Mouse (Mus musculus): ENCODE results near the gene Ccnk.

The Ccnk gene

DNA sequence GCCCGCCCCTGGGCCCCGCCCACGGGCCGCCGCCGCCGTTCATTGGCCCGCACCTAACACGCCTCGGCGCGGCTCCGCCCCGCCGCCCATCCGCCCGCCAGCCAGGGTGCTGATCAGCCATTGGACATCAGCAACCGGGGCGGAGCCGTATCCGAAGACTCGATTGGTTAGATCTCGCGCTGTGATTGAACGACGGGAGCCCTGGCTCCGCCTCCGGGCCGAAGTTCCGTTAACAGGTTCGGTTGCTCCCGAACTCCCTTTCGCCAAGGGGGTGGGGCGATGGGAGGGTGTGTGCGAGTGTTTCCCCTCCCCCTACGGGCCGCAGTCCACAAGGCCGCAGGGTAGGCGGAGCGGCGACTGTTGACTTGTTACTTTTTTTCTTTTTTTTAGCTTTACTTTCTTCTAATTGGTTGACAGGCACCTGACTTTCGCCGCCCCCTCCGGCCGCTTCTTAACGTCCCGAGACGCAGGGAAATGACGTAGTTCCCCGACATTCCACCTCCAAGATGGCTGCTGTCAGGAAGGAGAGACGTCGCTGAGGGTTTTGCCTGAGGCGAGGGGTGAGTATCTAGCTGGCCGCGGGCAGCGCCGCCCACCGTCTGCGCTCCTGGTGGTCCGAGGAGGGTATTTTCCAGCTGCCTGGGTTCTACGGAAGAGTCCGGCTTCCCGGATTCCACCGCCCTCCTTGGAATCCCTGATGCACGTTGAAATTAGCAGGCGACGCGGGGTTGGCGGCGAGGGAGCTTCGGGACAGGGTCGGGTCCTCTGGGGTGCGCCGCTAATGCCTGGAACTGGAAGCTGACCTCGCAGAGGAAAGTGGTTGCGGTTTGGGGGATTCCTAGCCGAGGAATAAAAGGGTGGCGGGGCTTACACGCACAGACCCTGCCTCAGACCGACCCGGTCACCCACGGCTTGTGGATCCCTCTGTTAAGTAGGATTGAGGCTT, at the start of gene Ccnk:
Gene Ccnk, plus strand, starts transcription at position 259 of the 946 bp plus-strand sequence.
- DNase-seq (ENCODE audit: low read depth, low spot score) = peak; percentile 98

DNA sequence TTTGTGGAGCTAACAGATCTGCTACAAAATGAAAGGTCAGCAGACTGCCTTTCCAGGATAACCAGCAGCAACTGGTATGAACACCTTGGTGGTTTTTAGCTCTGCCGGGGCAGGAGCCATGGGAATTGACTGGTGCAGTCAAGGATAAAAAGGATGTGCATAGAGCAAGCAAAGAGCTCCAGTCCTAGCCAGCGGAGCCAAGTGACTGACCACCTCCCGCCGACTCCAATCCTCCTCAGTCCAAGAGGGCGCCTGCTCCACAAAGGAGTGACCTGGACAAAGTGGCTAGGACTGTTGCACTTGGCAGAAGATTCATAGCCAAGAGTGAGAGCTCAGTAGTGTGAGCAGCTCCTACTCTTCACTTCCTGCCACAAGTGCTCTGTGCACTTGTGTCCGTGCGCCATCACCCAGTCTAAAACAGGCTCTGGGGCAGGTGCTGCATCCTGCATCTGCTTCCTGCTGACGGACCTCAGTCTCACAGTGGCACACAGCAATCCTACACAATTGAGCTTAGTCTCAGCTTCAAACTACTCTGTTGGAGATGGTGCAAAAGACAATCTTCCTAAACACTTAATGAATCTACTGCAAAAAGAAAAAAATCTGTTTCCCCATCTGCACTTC, 46.8 kb upstream of the Ccnk start:
- no peak for DNase-seq (ENCODE audit: low read depth, low spot score)

DNA sequence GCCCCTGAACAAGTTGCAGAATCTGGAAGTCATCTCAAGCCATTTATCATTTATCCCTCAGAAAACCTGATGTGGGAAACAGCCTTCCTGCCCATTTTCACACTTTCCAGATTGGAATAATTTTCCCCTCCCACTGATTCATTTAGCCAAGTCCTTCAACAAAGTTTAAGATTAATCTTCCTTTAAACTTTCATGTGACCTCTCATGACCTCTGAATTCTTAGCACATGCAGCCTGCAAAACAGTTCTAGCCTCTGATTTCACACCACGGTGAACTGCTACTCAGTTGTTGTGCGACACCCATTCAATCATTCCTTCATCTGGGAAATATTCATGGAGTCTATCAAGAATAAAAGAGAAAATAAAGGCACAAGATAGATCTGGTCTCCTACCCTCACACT, 46.2 kb upstream of the Ccnk start:
- DNase-seq (ENCODE audit: low read depth, low spot score) = no peak

DNA sequence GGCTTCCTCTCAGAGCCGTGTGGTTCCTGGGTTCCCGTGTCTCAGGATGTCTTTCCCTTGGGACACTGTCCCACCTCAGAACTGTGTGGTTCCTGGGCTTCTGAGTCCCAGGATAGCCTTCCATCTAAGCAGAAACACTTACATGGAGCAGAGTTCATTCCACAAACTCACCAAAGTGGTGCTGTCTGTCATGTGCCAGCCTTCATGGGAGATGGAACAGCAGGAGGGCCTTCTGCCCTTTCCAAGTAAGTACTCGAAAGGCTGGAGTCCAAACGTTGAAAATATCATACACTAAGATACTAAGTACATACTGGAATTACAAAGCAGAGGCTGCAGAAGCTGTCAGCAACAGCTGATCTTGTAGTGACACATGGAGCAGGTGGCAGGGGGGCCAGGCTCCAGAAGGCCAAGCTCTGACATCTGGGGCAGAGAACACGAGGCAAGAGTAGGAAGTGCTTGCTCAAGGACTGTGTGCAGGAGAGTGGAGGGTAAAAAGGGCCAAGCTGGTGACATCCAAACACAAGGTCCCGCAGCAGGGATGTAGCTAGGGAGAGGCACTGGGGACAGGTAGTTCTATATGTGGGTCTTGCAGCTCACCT, 43.7 kb upstream of the Ccnk start:
- no peak for DNase-seq (ENCODE audit: low read depth, low spot score)

DNA sequence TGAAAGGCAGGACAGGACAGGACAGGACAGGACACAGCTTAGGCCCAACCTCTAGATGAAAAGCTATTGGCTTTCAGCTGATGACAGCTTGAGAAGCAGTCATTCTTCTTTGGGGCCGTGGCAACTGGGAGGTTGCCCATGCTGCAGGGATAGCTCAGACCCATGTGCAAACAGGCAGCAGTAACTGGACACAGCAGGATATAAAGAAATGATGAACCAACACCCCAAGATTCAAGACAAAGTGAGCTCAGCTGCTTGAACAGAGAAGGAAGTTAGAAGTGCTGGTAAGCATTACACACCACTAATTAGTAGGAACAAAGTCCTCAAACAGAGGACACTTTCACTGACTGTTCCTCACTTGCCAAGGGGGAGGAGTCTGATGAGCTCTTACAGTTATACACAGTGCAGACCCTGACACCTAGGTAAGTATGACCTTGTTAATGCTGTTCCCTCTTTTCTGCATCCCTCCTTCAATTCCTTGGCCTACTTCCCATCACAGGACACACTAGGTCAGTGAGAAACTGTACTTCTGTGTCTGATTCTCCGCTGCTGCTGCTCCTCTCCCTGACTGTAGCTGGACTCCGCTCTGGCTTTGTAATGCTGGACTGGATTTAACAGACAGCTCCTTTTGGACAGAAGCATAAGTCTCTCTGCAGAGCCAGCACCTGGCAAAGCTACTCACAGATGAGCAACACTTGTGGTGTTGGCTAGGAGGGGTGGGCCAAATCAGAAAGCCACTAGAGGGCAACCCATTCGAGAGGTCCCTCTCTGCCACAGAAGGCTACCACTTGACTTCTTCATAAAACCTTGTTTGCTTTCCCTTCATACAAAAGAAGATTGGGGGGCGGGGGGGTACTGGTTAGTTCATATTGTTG, 35.5 kb upstream of the Ccnk start:
- no peak for DNase-seq (ENCODE audit: low read depth, low spot score)

DNA sequence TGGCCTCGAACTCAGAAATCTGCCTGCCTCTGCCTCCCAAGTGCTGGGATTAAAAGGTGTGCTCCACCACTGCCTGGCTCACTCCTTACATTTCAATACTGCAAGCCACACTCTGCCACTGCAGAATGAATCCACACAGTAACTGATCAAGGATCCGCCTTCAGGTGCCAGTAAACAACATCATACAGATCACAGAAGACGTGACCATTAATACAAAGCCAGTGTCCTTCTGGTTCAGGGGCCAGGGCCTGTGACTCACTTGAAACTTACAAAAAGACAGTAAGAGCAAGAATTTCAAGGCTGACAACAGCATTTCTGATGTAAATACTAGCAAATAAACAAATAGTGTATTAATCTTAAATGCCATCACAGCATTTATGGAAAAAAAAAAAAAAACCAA, 34.2 kb upstream of the Ccnk start:
- no peak for DNase-seq (ENCODE audit: low read depth, low spot score)

DNA sequence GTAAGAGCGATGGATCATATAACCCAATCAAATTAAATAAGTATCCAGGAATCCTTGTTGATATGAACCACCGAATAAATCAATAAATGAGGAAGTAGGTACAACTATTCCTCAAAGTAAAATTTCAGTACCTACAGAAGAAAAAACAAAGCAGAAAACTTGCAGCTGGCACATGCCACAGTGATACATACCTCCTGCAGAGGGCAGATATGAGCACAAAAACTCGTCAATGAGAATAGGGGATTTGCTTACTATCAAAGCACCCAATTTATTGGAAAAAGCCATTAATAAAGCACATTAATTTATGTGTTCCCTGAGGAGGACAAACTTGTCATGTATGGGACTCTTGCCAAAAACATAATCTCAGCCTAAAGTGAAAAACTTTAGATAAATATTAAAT, 29.6 kb upstream of the Ccnk start:
- no peak for DNase-seq (ENCODE audit: low read depth, low spot score)

DNA sequence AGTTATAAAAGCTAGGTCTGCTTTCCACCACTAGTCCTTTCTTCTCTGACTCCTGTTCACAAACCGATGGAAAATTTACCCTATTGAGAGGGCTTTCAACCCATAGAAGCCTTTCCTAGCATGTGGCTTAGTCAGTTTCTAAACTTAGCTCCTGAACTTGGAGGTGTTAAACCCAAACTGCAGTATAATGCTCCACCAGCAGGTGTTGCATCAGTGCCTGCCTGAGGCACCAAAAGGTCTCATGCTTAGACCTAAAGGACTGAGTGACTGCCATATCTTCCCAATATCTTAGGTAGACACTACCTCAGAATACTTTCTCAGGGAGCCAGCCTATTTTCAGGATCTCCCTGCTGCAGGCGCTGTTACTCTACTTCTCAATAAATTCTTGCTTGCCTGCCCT, 26.6 kb upstream of the Ccnk start:
- no peak for DNase-seq (ENCODE audit: low read depth, low spot score)

DNA sequence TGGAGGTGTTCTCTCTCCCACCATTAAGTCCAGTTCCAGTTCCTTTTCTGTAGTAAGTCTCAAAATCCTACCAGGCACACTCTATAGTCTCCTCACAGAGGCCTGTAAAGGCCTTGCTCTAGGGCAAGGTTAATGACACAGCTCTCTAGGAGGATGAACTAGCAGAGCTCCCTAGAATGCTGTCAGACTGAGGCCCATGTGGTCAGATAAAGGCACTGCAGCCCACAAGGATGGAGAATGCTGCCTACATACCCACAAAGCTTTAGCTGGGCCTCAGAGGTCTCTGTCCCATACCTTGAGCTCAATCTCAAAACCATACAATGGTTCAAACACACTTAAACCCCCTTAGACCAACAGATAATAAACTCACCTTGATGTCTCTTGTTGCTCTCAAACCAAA, 19.5 kb upstream of the Ccnk start:
- no peak for DNase-seq (ENCODE audit: low read depth, low spot score)

DNA sequence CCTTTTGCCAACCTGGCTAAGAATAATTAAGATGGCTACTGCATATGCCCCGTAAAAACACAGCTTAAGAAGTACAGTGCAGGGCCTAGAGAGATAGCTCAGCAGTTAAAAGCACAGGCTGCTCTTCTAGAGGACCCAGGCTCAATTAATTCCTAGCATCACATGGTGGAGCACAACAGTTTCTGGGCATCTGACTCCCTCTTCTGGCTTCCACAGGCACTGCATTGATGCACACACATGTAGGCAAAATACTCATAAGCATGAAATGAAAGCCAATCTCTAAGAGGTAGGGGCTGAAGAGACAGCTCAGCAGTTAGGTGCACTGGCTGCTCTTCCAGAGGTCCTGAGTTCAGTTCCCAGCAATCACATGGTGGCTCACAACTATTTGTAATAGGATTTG, 17.3 kb upstream of the Ccnk start:
- no peak for DNase-seq (ENCODE audit: low read depth, low spot score)

DNA sequence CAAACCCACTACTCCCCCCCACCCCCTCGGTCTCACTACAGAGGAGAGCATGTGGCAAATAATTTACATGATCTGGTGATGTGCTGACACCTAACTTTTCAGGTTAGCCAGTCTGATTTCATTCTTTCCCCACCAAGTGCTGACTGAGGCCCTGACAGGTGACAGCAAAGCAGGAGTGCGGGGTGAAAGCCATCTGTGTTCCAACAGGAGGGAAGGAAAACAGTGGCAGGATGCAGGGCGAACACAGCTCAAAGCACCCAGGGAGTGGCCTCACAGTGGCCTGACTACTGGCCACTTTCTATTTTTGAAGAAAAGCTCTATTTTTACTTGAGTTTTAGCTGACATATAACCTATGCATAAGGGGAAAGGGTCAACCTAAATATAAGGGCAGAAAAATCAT, 15.7 kb upstream of the Ccnk start:
- DNase-seq (ENCODE audit: low read depth, low spot score) = no peak

DNA sequence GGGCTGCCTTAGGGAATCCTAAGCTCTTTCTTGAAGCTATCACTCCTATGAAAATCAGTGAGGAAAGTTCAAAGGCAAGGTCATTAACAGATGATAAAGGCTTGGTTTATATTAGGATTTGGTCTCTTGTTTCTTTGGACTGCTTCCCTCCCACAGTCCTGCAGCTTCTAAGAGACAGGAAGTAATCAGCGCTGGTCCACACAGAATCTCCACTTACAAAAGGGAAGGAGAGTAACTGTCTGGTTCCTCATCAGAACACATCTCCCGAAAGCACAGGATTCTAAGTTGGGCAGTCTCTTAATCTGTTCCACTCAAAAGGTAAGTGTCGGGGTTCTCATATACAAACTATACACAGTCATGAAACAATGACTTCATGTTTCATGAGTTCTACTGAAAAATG, 10.5 kb upstream of the Ccnk start:
- no peak for DNase-seq (ENCODE audit: low read depth, low spot score)

DNA sequence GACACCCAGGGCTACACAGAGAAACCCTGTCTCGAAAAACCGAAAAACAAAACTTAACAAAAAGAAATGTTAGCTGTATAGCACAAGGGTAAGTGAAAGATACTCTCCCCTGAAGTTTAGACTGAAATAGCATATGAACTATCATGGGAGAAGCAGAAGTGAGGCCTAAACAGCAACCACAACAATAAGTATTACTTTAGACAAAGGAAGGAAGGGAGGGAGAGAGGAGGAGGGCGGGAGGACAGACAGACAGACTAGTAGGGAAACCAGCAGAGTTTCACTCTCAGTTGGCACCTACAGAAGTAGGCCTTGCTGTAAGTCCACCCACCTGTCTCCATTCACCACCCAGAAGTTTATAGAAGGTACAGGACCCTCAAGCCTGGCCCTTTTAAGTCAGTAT, 8.9 kb upstream of the Ccnk start:
- no peak for DNase-seq (ENCODE audit: low read depth, low spot score)

DNA sequence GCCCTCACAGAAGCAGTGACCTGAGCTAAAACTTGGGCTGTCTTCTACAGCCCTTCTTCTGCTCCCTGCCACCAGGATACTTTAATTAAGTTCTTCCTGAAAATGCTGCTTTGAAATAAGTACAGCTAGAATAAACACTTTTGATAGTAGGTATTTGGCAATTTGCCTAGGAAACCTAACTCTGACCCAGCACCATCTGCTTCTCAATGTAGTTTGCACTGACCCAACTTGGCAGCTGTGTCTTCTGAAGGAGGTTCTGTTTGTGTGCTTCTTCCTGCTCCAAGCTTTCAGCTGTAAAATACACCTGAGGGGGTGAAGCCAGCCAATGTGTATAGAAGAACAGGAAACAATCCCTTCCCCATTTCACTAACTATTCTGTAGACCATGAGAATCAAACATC, 8.0 kb upstream of the Ccnk start:
- no peak for DNase-seq (ENCODE audit: low read depth, low spot score)

DNA sequence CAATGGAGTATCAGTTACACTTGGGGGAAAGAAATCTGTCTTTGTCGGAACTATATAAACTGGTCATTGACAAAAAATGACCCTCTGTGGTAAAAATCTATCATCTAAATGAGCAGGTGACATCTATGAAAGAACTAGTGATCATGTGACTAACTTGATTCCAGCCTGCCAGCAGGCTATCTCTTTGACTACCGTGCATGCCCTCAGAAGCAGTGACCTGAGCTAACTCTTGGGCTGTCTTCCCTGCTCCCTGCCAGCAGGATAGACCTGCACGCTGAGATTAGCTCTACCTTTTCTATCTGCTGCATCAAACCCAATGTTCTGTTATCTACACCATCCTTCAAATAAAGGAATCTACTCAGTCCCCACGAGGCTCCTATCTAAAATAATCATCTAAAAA, 6.7 kb upstream of the Ccnk start:
- DNase-seq (ENCODE audit: low read depth, low spot score) = no peak

DNA sequence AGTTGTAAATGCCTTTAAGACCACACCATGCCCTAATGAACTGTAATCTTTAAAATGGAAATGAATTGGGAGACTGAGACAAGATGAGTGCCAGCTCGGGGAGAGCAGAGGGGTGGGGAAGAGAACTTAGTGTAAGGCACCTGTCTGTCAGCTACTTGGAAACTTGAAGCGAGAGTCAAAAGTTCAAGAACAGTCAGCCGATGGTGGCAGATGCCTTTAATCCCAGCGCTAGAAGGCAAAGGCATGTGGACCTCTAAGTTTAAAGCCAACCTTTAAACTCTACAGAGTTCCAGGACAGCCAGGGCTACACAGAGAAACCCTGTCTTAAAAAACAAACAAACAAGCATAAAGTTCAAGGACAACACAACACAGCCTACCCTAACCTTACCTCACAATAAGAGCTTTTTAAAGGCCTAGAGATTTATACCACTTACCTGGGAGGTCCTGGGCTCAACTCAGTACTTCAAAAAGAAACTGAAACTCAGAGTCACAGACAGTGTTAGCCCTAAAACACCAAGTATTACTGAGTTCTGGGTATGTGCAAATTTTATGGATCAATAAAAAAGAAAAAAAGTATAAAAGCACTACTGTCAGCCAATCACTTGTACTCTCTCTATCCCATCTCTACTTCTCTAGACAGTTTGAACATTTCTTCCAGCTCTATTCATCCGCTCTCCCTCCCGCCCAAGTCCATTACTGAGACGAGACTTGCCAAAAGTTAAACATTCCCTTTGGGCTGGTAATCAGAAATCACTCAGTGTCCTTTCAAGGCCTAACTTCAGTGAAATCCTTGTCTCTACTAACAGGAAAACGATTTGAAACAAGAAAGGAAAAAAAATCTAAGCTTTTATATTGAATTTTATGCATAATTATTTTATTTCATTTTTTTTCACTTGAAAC, 4.5 kb upstream of the Ccnk start:
- no peak for DNase-seq (ENCODE audit: low read depth, low spot score)

DNA sequence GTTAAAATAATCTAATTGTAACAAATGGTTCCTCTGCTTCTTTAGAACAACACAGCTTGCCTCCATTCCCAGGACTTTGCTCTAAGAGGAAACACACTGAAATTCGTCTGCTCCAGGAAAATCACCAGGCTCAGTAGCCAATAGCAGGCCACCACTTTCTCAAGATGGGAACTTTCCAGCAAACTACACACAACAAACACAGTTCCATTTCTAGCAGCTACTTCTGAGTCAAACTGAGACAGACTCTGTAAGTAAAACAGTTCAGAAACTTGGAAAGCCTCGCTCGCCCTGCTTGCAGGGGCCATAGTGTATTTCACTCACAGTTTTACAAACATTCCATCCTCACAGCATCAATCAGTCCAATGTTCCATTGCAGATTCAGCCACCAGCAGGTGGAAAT, 3.0 kb upstream of the Ccnk start:
- no peak for DNase-seq (ENCODE audit: low read depth, low spot score)

DNA sequence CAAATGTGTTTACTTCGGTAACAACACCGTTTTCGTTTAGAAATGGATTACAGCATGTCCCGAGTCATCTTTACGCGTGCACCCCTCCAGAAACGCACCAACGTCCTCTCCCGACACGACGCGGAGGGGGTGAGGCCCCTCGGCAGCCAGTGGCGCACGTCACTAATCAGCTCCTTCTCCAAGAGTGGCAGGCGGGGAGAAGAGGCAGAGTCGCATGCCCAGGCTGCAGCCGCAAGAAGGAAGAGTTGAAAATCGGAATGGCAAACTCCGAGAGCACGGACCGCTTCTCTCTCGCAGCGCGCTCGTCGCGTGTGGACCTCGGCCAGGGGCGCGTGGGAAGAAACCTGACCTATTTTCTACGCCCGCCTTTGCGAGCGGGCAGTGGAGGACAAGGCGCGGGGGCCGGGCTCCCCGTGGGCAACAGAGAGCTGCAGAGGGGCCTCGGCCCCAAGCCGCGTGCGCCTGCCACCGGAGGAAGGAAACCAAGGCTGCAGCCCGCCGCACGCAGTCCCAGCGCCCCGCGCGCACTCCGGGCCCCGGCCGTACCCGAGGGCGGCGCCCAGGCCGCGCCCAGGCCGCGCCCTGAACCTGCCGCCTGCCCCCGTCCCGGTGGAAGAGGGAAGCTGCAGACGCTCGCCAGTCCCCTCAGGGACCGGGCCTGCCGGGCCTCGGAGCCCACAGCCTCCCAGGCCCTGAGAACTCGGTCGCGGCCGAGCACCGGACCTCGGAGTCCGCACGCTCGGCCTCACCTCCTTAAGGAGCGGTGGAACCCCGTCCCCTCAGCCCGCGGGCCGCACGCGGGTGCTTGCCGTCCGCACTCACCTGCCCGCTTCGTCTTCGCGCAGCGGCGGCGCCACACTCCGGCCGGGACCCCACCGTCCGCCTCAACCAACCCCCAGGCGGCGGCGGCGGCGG, 791 bp upstream of the Ccnk start:
- peak; percentile 59 for DNase-seq (ENCODE audit: low read depth, low spot score)

DNA sequence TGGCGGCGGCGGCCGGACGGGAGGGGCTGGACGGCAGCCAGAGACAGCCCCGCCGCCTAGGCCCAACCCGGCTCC, 296 bp upstream of the Ccnk start, which contains the start of gene Setd3:
Gene Setd3, minus strand, starts transcription at position 69 of the 75 bp plus-strand sequence.
- no peak for DNase-seq (ENCODE audit: low read depth, low spot score)

DNA sequence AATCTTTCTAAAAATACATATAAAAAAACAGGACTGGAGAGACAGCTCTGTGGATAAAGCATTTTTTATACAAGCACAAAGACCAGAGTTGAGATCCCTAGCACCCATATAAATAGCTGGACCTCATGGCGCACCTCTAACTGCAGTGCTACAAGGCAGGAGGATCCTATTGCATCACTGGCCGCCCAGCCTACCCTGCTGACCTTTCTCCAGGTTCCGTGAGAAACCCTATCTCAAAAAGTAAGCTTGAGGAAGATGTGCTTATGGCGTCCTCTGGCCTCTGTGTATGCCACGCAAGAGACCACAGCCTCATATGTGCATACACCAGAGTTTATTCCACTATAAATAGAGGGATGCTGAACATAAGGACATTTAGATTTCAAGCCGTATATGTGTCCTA, 2.3 kb downstream of the Ccnk start:
- no peak for DNase-seq (ENCODE audit: low read depth, low spot score)
